11 mouse cellular contexts compared by ENCODE assay signal in the genomic region with DNA sequence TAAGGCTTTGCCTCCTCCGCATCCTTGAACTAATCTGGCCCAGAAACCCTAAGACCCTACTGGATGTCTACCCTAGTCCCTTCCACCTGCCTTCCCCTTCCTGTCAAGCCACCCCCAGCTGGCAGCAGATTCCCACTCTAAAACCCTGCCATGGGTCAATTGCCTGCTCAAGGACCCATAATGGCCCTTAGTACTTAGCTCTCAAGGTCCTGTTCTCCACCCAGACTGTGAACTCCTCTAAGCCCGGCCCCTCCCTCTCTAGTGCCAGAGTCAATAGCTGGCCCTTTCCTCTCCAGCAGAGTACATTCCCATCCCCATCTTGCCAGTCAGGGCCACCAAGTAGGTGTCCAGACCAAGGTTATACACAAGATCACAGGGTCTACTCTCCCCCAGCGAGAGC.
DNase-seq lines count a peak whose midpoint lies in the region; ATAC-seq and TF ChIP-seq lines count a peak whose summit lies in the region.
"Had no signal": no experiment of that assay in that cellular context is flagged by ENCODE, and none has a peak within 500 bp of the region (broad histone marks: within the 10 kb centered on the region; RNA-seq: fewer than 3 reads in every experiment).

No protein-coding gene starts in this region.

- WGBS in kidney, embryonic 16.5 days: 61% methylated on average over 3 of the region's 3 CpGs
- 90% methylated on average over 3 of the region's 3 CpGs for WGBS in hindbrain, embryonic 11.5 days
- WGBS in hindbrain, embryonic 13.5 days: 93% methylated on average over 3 of the region's 3 CpGs

- H3K27me3 ChIP-seq in kidney, embryonic 16.5 days (ENCODE audit: insufficient read depth, low read length): no peaks in the 10 kb centered on the region
- no peaks in the 10 kb centered on the region for H3K27me3 ChIP-seq in hindbrain, embryonic 11.5 days (ENCODE audit: control insufficient read depth, insufficient read depth, low read length)
- no peaks in the 10 kb centered on the region for H3K27me3 ChIP-seq in hindbrain, embryonic 13.5 days

- H3K27ac ChIP-seq in layer of hippocampus, adult 2 months: peak overlapping the region; percentile 53; the same call in 1 of the 2 replicates
- H3K27ac ChIP-seq in embryonic fibroblast, embryonic 13.5 days (ENCODE audit: insufficient read depth, low read length): peak overlapping the region; percentile 89
- H3K27ac ChIP-seq in kidney, embryonic 16.5 days (ENCODE audit: low read length): peak overlapping the region; percentile 76
- H3K27ac ChIP-seq in hindbrain, embryonic 11.5 days (ENCODE audit: low read depth, low read length): no peak overlapping the region
- no peak overlapping the region for H3K27ac ChIP-seq in hindbrain, embryonic 13.5 days
- H3K27ac ChIP-seq: forebrain, embryonic 10.5 days had no signal

- peak; percentile 24; the same call in 1 of the 2 replicates for ATAC-seq in kidney, embryonic 16.5 days (ENCODE audit: low FRiP score, low TSS enrichment)
- ATAC-seq in hindbrain, embryonic 11.5 days (ENCODE audit: low FRiP score): no peak
- ATAC-seq in hindbrain, embryonic 13.5 days (ENCODE audit: low FRiP score): no peak
- ATAC-seq: activated CD4-positive, CD25-positive, alpha-beta regulatory T cell, adult 4 months had no signal

- 0 out of 2 replicates have a peak, but pooled peaks cover 8% of the 10 kb centered on the region for H3K9me3 ChIP-seq in kidney, embryonic 16.5 days (ENCODE audit: low read length)
- H3K9me3 ChIP-seq in hindbrain, embryonic 11.5 days (ENCODE audit: control insufficient read depth, low read length): no peaks in the 10 kb centered on the region
- H3K9me3 ChIP-seq in hindbrain, embryonic 13.5 days: peaks cover 4% of the 10 kb centered on the region; the same call in 1 of the 2 replicates

- no peak overlapping the region for H3K4me3 ChIP-seq in layer of hippocampus, adult 2 months
- no peak overlapping the region for H3K4me3 ChIP-seq in embryonic fibroblast, embryonic 13.5 days (ENCODE audit: insufficient read depth, low read length)
- H3K4me3 ChIP-seq in kidney, embryonic 16.5 days (ENCODE audit: low read length): no peak overlapping the region
- H3K4me3 ChIP-seq in hindbrain, embryonic 11.5 days (ENCODE audit: low read depth, low read length): no peak overlapping the region
- H3K4me3 ChIP-seq in hindbrain, embryonic 13.5 days: no peak overlapping the region
- H3K4me3 ChIP-seq: forebrain, embryonic 10.5 days had no signal

- H3K9ac ChIP-seq in kidney, embryonic 16.5 days (replicated peaks; ENCODE audit: low read length): peak overlapping the region; percentile 25; the same call in 1 of the 2 replicates
- no peak overlapping the region for H3K9ac ChIP-seq in hindbrain, embryonic 11.5 days (ENCODE audit: low read depth, low read length)
- no peak overlapping the region for H3K9ac ChIP-seq in hindbrain, embryonic 13.5 days

- TF ChIP-seq CTCF in layer of hippocampus, adult 2 months (conservative IDR thresholded peaks at IDR 0.05): no peak
- no peak for TF ChIP-seq CTCF in embryonic fibroblast, embryonic 13.5 days (IDR thresholded peaks at IDR 0.05; ENCODE audit: borderline replicate concordance, insufficient read depth, low read length)

- no peak for DNase-seq in layer of hippocampus, adult 2 months (ENCODE audit: low spot score in 2 of 2)
- no peak for DNase-seq in layer of hippocampus, adult 9-11 months
- DNase-seq in lung, postnatal 36 days: peak; percentile 93
- no peak for DNase-seq in hindbrain, embryonic 11.5 days (ENCODE audit: low spot score)
- no peak for DNase-seq in spleen, postnatal 4 days (ENCODE audit: low spot score in 2 of 2)
- DNase-seq: left cerebral cortex, postnatal 4 days had no signal

- no peak overlapping the region for H3K4me2 ChIP-seq in kidney, embryonic 16.5 days (replicated peaks; ENCODE audit: low read depth, low read length)
- H3K4me2 ChIP-seq in hindbrain, embryonic 11.5 days (replicated peaks; ENCODE audit: low read depth, low read length): no peak overlapping the region
- no peak overlapping the region for H3K4me2 ChIP-seq in hindbrain, embryonic 13.5 days

- H3K36me3 ChIP-seq in kidney, embryonic 16.5 days (ENCODE audit: insufficient read depth, low read length): no peaks in the 10 kb centered on the region; the same call in 1 of the 2 replicates
- no peaks in the 10 kb centered on the region for H3K36me3 ChIP-seq in hindbrain, embryonic 11.5 days (ENCODE audit: control insufficient read depth, insufficient read depth, low read length)
- no peaks in the 10 kb centered on the region; the same call in 1 of the 2 replicates for H3K36me3 ChIP-seq in hindbrain, embryonic 13.5 days

- H3K4me1 ChIP-seq in embryonic fibroblast, embryonic 13.5 days (ENCODE audit: control insufficient read depth, insufficient read depth, low read length): peaks cover 28% of the 10 kb centered on the region
- peaks cover 56% of the 10 kb centered on the region for H3K4me1 ChIP-seq in kidney, embryonic 16.5 days (ENCODE audit: insufficient read depth, low read length)
- no peaks in the 10 kb centered on the region for H3K4me1 ChIP-seq in hindbrain, embryonic 11.5 days (replicated peaks; ENCODE audit: control insufficient read depth, insufficient read depth, low read length)
- H3K4me1 ChIP-seq in hindbrain, embryonic 13.5 days (replicated peaks): peaks cover 15% of the 10 kb centered on the region; the same call in 1 of the 2 replicates

- no peak for TF ChIP-seq POLR2A in embryonic fibroblast, embryonic 13.5 days (IDR thresholded peaks at IDR 0.05; ENCODE audit: low read depth, low read length)

Comparison
In these comparisons a context has a peak if more than half of its experiments do, and no peak if none do; other contexts are left out.
1. H3K27ac ChIP-seq: peak in layer of hippocampus, adult 2 months (single experiment), embryonic fibroblast, embryonic 13.5 days (single experiment) and kidney, embryonic 16.5 days (single experiment); none in hindbrain, embryonic 11.5 days (single experiment) and hindbrain, embryonic 13.5 days (single experiment).